Mouse (Mus musculus) heart, embryonic 15.5 days (tissue): ENCODE data around the gene Nkapl. TPM values are rescaled to one million over a fixed set of nuclear protein-coding genes. Genes with fewer than 3 reads are reported as not detected.
"Not testable (repeated sequence)": the region's sequence is repeated elsewhere in the genome, so short reads cannot be mapped to it uniquely, and the experiment has no call there.

Experiments used
- ATAC-seq: fragments of 200-750 bp; cut with Nextera tagmentation; replicated peaks from 2 replicates; pipeline ENCODE4 v1.8.0; 2017; ENCODE audit warnings: low read depth, moderate TSS enrichment; ENCODE audit not compliant: insufficient number of reproducible peaks, insufficient read depth, low FRiP score
- H3K27ac ChIP-seq: fragments of 300-500 bp; sonication (generic); 2 replicates; pipeline ENCODE4 v1.5.1; 2015; ENCODE audit warnings: mild to moderate bottlenecking, inconsistent platforms
- H3K27me3 ChIP-seq: fragments of 300-500 bp; sonication (generic); 2 replicates; pipeline ENCODE4 v1.6.1; 2015; ENCODE audit warnings: inconsistent platforms
- H3K36me3 ChIP-seq: fragments of 300-500 bp; sonication (generic); 2 replicates; pipeline ENCODE4 v1.6.1; 2015; ENCODE audit warnings: mild to moderate bottlenecking, inconsistent platforms
- H3K4me1 ChIP-seq: fragments of 300-500 bp; sonication (generic); replicated peaks from 2 replicates; pipeline ENCODE4 v1.6.1; 2015; ENCODE audit warnings: inconsistent platforms
- H3K4me2 ChIP-seq: fragments of 300-500 bp; sonication (generic); 2 replicates; pipeline ENCODE4 v1.6.1; 2015; ENCODE audit warnings: inconsistent platforms, mild to moderate bottlenecking, moderate library complexity
- H3K4me3 ChIP-seq: fragments of 300-500 bp; sonication (generic); 2 replicates; pipeline ENCODE4 v1.5.1; 2015; ENCODE audit warnings: mild to moderate bottlenecking, inconsistent platforms
- H3K9ac ChIP-seq: fragments of 300-500 bp; sonication (generic); 2 replicates; pipeline ENCODE4 v1.6.1; 2015; ENCODE audit warnings: mild to moderate bottlenecking, inconsistent platforms
- H3K9me3 ChIP-seq: fragments of 300-500 bp; sonication (generic); replicated peaks from 2 replicates; pipeline ENCODE4 v1.6.1; 2016; ENCODE audit warnings: inconsistent platforms
- WGBS: fragments of 180-500 bp; shearing (Covaris S2); methylation state at CpG from one replicate; pipeline ENCODE4 v1.1.7; 2015; ENCODE audit warnings: mixed read lengths; 5-methylcytosine and 5-hydroxymethylcytosine counted together
- polyA plus RNA-seq: library from polyadenylated mRNA; unstranded; fragments of >200 nt; fragmentation: Nextera tagmentation; extraction: Ambion mirVana; gene quantifications from 2 replicates; pipeline ENCODE4 v1.2.1, GENCODE M21; 2015

Nkapl gene
- polyA plus RNA-seq, 1 experiment from 2014 or later: 1.5 TPM

GRCm38 (mm10) chr13:21462516-21462915, 5.8 kb downstream of the Nkapl start:
- 48% methylated on average over 9 of the region's 9 CpGs for WGBS
- H3K4me2 ChIP-seq, ATAC-seq: not testable (repeated sequence)

GRCm38 (mm10) chr13:21456347-21456746, 12.0 kb downstream of the Nkapl start:
- no peak; the same call in 1 of the 2 replicates for ATAC-seq
- WGBS: 10% methylated on average over 4 of the region's 4 CpGs

More at GRCm38 (mm10) chr13:21462516-21462915, 5.8 kb downstream of the Nkapl start:
- not testable (repeated sequence) for H3K4me1 ChIP-seq, H3K36me3 ChIP-seq, H3K9ac ChIP-seq, H3K27me3 ChIP-seq, H3K4me3 ChIP-seq, H3K9me3 ChIP-seq, H3K27ac ChIP-seq

GRCm38 (mm10) chr13:21454133-21454532, 14.2 kb downstream of the Nkapl start:
- H3K36me3 ChIP-seq: peaks cover 6% of the 10 kb centered on the region; the same call in 1 of the 2 replicates
- H3K4me2 ChIP-seq: 0 out of 2 replicates have a peak overlapping the region, but pooled peaks have one; percentile 64
- H3K27me3 ChIP-seq: no peaks in the 10 kb centered on the region
- H3K4me1 ChIP-seq: peaks cover 10% of the 10 kb centered on the region; the same call in 1 of the 2 replicates
- H3K9me3 ChIP-seq: no peaks in the 10 kb centered on the region
- H3K27ac ChIP-seq: peak overlapping the region; percentile 86; the same call in 1 of the 2 replicates
- no peak for ATAC-seq
- 44% methylated on average over 3 of the region's 3 CpGs for WGBS
- no peak overlapping the region for H3K4me3 ChIP-seq
- no peak overlapping the region for H3K9ac ChIP-seq

More at GRCm38 (mm10) chr13:21456347-21456746, 12.0 kb downstream of the Nkapl start:
- H3K27ac ChIP-seq: no peak overlapping the region
- H3K27me3 ChIP-seq: no peaks in the 10 kb centered on the region
- H3K4me1 ChIP-seq: peaks cover 10% of the 10 kb centered on the region; the same call in 1 of the 2 replicates
- H3K4me3 ChIP-seq: no peak overlapping the region
- no peak overlapping the region for H3K9ac ChIP-seq
- peaks cover 2% of the 10 kb centered on the region; the same call in 1 of the 2 replicates for H3K36me3 ChIP-seq
- H3K9me3 ChIP-seq: no peaks in the 10 kb centered on the region
- no peak overlapping the region for H3K4me2 ChIP-seq

- 0% methylated on average over 23 of the region's 23 CpGs for WGBS
- Histone ChIP-seq H3K27ac (peak within 1 kb of the TSS; percentile 86), H3K9me3 (no peaks in the 10 kb centered on the region), H3K9ac (peak within 1 kb of the TSS; percentile 82), H3K4me2 (peak within 1 kb of the TSS; percentile 64), H3K4me3 (peak within 1 kb of the TSS; percentile 87), H3K4me1 (peaks cover 10% of the 10 kb centered on the region; the same call in 1 of the 2 replicates), H3K36me3 (peaks cover 6% of the 10 kb centered on the region; the same call in 1 of the 2 replicates), H3K27me3 (no peaks in the 10 kb centered on the region)
- ATAC-seq: peak; percentile 86
Measured at GRCm38 (mm10) chr13:21453449-21453848, 14.9 kb downstream of the Nkapl start, which contains the start of gene Zscan26. Zscan26 (minus strand) TSS chr13:21453730.

GRCm38 (mm10) chr13:21453042-21453441, 15.3 kb downstream of the Nkapl start:
- Histone ChIP-seq H3K27ac (peak overlapping the region; percentile 86), H3K4me1 (peaks cover 10% of the 10 kb centered on the region; the same call in 1 of the 2 replicates), H3K9me3 (no peaks in the 10 kb centered on the region), H3K27me3 (no peaks in the 10 kb centered on the region), H3K9ac (peak overlapping the region; percentile 82), H3K4me3 (peak overlapping the region; percentile 87), H3K36me3 (peaks cover 8% of the 10 kb centered on the region), H3K4me2 (peak overlapping the region; percentile 64)
- 2% methylated on average over 13 of the region's 13 CpGs for WGBS
- ATAC-seq: no peak

GRCm38 (mm10) chr13:21447856-21448614, 20.3 kb downstream of the Nkapl start:
- no peak for ATAC-seq
- Histone ChIP-seq H3K36me3 (peaks cover 53% of the 10 kb centered on the region), H3K4me3 (no peak overlapping the region), H3K4me1 (peaks cover 7% of the 10 kb centered on the region; the same call in 1 of the 2 replicates), H3K27ac (no peak overlapping the region), H3K9me3 (no peaks in the 10 kb centered on the region), H3K27me3 (no peaks in the 10 kb centered on the region), H3K9ac (no peak overlapping the region), H3K4me2 (no peak overlapping the region)
- WGBS: 81% methylated on average over 16 of the region's 16 CpGs

- H3K36me3 ChIP-seq: peaks cover 57% of the 10 kb centered on the region
- no peaks in the 10 kb centered on the region; the same call in 1 of the 2 replicates for H3K4me1 ChIP-seq
- H3K27ac ChIP-seq: no peak overlapping the region
- no peak overlapping the region for H3K4me3 ChIP-seq
- no peaks in the 10 kb centered on the region for H3K9me3 ChIP-seq
- H3K9ac ChIP-seq: no peak overlapping the region
- H3K27me3 ChIP-seq: no peaks in the 10 kb centered on the region
- ATAC-seq: no peak
- WGBS: 83% methylated on average over 9 of the region's 9 CpGs
- no peak overlapping the region for H3K4me2 ChIP-seq
Measured at GRCm38 (mm10) chr13:21446796-21447195, 21.5 kb downstream of the Nkapl start.

GRCm38 (mm10) chr13:21441207-21441572, 27.1 kb downstream of the Nkapl start:
- WGBS: 17% methylated on average over 10 of the region's 10 CpGs
- peak overlapping the region; percentile 54 for H3K4me3 ChIP-seq
- H3K4me1 ChIP-seq: peaks cover 5% of the 10 kb centered on the region
- peak overlapping the region; percentile 87 for H3K27ac ChIP-seq
- H3K9me3 ChIP-seq: no peaks in the 10 kb centered on the region
- peak overlapping the region; percentile 64 for H3K9ac ChIP-seq
- ATAC-seq: no peak
- peak overlapping the region; percentile 69 for H3K4me2 ChIP-seq
- no peaks in the 10 kb centered on the region for H3K27me3 ChIP-seq
- peaks cover 32% of the 10 kb centered on the region for H3K36me3 ChIP-seq

GRCm38 (mm10) chr13:21440503-21441206, 27.7 kb downstream of the Nkapl start, which contains the start of gene Pgbd1:
Pgbd1 (minus strand) TSS chr13:21441058.
- Histone ChIP-seq H3K4me3 (peak within 1 kb of the TSS; percentile 54), H3K27ac (peak within 1 kb of the TSS; percentile 87), H3K4me1 (peaks cover 5% of the 10 kb centered on the region), H3K27me3 (no peaks in the 10 kb centered on the region), H3K4me2 (peak within 1 kb of the TSS; percentile 69), H3K9me3 (no peaks in the 10 kb centered on the region), H3K36me3 (peaks cover 27% of the 10 kb centered on the region), H3K9ac (peak within 1 kb of the TSS; percentile 64)
- 1% methylated on average over 32 of the region's 32 CpGs for WGBS
- peak; percentile 89 for ATAC-seq

GRCm38 (mm10) chr13:21435476-21435875, 32.8 kb downstream of the Nkapl start:
- peaks cover 5% of the 10 kb centered on the region for H3K4me1 ChIP-seq
- no peaks in the 10 kb centered on the region for H3K9me3 ChIP-seq
- WGBS: 78% methylated on average over 4 of the region's 4 CpGs
- H3K9ac ChIP-seq: no peak overlapping the region
- no peak overlapping the region for H3K4me3 ChIP-seq
- ATAC-seq: no peak; the same call in 1 of the 2 replicates
- H3K27ac ChIP-seq: no peak overlapping the region
- no peaks in the 10 kb centered on the region for H3K27me3 ChIP-seq
- H3K4me2 ChIP-seq: no peak overlapping the region
- H3K36me3 ChIP-seq: no peaks in the 10 kb centered on the region

GRCm38 (mm10) chr13:21427631-21428030, 40.7 kb downstream of the Nkapl start:
- WGBS: 92% methylated on average over 1 of the region's 1 CpGs
- Histone ChIP-seq H3K27me3 (no peaks in the 10 kb centered on the region), H3K36me3 (no peaks in the 10 kb centered on the region), H3K27ac (no peak overlapping the region), H3K9ac (no peak overlapping the region), H3K4me2 (no peak overlapping the region), H3K4me3 (no peak overlapping the region), H3K4me1 (no peaks in the 10 kb centered on the region), H3K9me3 (no peaks in the 10 kb centered on the region)
- ATAC-seq: no peak
